Mouse (Mus musculus) heart, embryonic 15.5 days (tissue): Measurements from ENCODE around the gene Calcb. TPM values are rescaled to one million over a fixed set of nuclear protein-coding genes. Genes with fewer than 3 reads are reported as not detected.
"Not testable (repeated sequence)": the region's sequence is repeated elsewhere in the genome, so short reads cannot be mapped to it uniquely, and the experiment has no call there.

ENCODE experiments used
- ATAC-seq: fragments of 200-750 bp; cut with Nextera tagmentation; replicated peaks from 2 replicates; pipeline ENCODE4 v1.8.0; 2017; ENCODE audit warnings: low read depth, moderate TSS enrichment; ENCODE audit not compliant: insufficient number of reproducible peaks, insufficient read depth, low FRiP score
- H3K27ac ChIP-seq: fragments of 300-500 bp; sonication (generic); 2 replicates; pipeline ENCODE4 v1.5.1; 2015; ENCODE audit warnings: mild to moderate bottlenecking, inconsistent platforms
- H3K27me3 ChIP-seq: fragments of 300-500 bp; sonication (generic); 2 replicates; pipeline ENCODE4 v1.6.1; 2015; ENCODE audit warnings: inconsistent platforms
- H3K36me3 ChIP-seq: fragments of 300-500 bp; sonication (generic); 2 replicates; pipeline ENCODE4 v1.6.1; 2015; ENCODE audit warnings: mild to moderate bottlenecking, inconsistent platforms
- H3K4me1 ChIP-seq: fragments of 300-500 bp; sonication (generic); replicated peaks from 2 replicates; pipeline ENCODE4 v1.6.1; 2015; ENCODE audit warnings: inconsistent platforms
- H3K4me2 ChIP-seq: fragments of 300-500 bp; sonication (generic); 2 replicates; pipeline ENCODE4 v1.6.1; 2015; ENCODE audit warnings: inconsistent platforms, mild to moderate bottlenecking, moderate library complexity
- H3K4me3 ChIP-seq: fragments of 300-500 bp; sonication (generic); 2 replicates; pipeline ENCODE4 v1.5.1; 2015; ENCODE audit warnings: mild to moderate bottlenecking, inconsistent platforms
- H3K9ac ChIP-seq: fragments of 300-500 bp; sonication (generic); 2 replicates; pipeline ENCODE4 v1.6.1; 2015; ENCODE audit warnings: mild to moderate bottlenecking, inconsistent platforms
- H3K9me3 ChIP-seq: fragments of 300-500 bp; sonication (generic); replicated peaks from 2 replicates; pipeline ENCODE4 v1.6.1; 2016; ENCODE audit warnings: inconsistent platforms
- WGBS: fragments of 180-500 bp; shearing (Covaris S2); methylation state at CpG from one replicate; pipeline ENCODE4 v1.1.7; 2015; ENCODE audit warnings: mixed read lengths; 5-methylcytosine and 5-hydroxymethylcytosine counted together
- polyA plus RNA-seq: library from polyadenylated mRNA; unstranded; fragments of >200 nt; fragmentation: Nextera tagmentation; extraction: Ambion mirVana; gene quantifications from 2 replicates; pipeline ENCODE4 v1.2.1, GENCODE M21; 2015

Calcb gene
- polyA plus RNA-seq, 1 experiment from 2014 or later = 0.30 TPM

- not testable (repeated sequence) for H3K36me3 ChIP-seq, H3K27ac ChIP-seq, H3K4me1 ChIP-seq, H3K27me3 ChIP-seq, H3K9ac ChIP-seq, H3K4me3 ChIP-seq, H3K4me2 ChIP-seq, H3K9me3 ChIP-seq, ATAC-seq
- WGBS = 29% methylated on average over 4 of the region's 4 CpGs
Observed at GRCm38 (mm10) chr7:114731700-114732099, 13.3 kb downstream of the Calcb start.

- no peaks in the 10 kb centered on the region for H3K4me1 ChIP-seq
- H3K36me3 ChIP-seq = no peaks in the 10 kb centered on the region
- H3K27me3 ChIP-seq = no peaks in the 10 kb centered on the region
- H3K27ac ChIP-seq = no peak overlapping the region
- no peaks in the 10 kb centered on the region for H3K9me3 ChIP-seq
- no peak overlapping the region for H3K4me3 ChIP-seq
- no peak overlapping the region for H3K4me2 ChIP-seq
- 80% methylated on average over 5 of the region's 5 CpGs for WGBS
- no peak overlapping the region for H3K9ac ChIP-seq
- no peak for ATAC-seq
Observed at GRCm38 (mm10) chr7:114736256-114736655, 17.8 kb downstream of the Calcb start.

DNA sequence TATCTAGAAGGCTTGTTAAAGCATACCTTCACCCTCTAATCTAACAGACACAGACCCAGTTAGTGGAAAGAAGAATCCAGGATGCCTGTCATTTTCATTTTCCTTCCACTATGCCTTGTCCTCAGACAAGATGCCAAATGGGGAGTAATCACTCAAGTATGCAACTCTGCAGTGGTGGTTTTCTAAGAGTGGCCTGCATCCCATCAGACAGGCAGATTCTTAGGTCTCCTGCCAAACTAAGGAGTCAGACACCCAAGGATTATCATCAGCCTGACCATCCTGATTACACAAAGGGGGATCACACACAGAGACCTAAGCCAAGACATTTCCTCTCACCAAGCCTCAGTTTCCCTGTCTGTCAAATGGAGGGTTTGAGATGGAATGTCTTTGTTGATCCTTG is 19.7 kb downstream of the Calcb start:
- Histone ChIP-seq H3K4me1 (no peaks in the 10 kb centered on the region), H3K36me3 (no peaks in the 10 kb centered on the region), H3K4me3 (no peak overlapping the region), H3K9ac (no peak overlapping the region), H3K4me2 (no peak overlapping the region), H3K27ac (no peak overlapping the region), H3K27me3 (no peaks in the 10 kb centered on the region), H3K9me3 (no peaks in the 10 kb centered on the region)
- ATAC-seq = no peak

GRCm38 (mm10) chr7:114740360-114741165 is 22.1 kb downstream of the Calcb start:
- WGBS = 45% methylated on average over 6 of the region's 6 CpGs

DNA sequence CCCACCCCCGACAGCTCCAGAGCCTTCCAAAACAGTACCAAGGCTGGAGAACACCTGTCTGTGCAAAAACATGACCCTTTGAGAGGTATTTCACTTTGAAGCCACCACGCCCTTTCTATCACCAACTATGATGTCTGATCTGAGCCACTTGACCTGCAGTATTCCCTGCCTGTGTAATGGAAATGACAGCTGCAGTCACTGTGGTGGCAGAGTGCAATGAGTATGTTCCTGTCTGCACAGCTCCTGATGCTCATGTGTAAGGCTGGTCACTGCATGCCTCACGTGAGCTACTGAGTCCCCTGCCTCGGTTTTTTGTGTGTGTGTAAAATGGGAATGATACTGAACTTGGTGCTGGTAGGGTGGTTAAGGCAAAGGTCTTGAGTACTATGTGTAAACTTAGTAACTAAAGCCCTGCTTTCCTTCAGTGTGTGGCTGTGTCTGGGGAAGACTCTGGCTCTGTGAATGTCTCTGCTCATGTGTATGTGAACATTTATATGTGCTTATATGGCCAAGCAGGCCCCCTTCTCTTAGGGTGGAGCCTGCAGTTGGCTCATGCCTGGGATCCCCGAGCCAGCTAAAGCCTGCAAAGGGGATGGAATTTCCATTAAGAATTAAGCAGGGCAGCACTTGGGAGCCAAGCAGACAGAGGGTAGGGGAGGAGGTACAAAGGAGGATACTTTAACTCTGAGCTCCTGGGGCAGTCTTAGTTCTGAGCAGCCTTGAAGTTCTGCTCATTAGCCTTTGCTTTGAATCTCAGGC is 24.8 kb downstream of the Calcb start, which contains the start of gene Insc:
TSS of gene Insc (plus strand) at position 673 of the 759 bp plus-strand sequence.
- Histone ChIP-seq H3K9me3 (no peaks in the 10 kb centered on the region), H3K4me2 (no peak within 1 kb of the TSS), H3K27ac (no peak within 1 kb of the TSS), H3K4me3 (no peak within 1 kb of the TSS), H3K9ac (no peak within 1 kb of the TSS), H3K36me3 (no peaks in the 10 kb centered on the region), H3K27me3 (peaks cover 14% of the 10 kb centered on the region), H3K4me1 (peaks cover 12% of the 10 kb centered on the region)
- 67% methylated on average over 5 of the region's 5 CpGs for WGBS
- ATAC-seq = no peak

More at GRCm38 (mm10) chr7:114740360-114741165, 22.1 kb downstream of the Calcb start:
- Histone ChIP-seq H3K4me3 (no peak overlapping the region), H3K36me3 (no peaks in the 10 kb centered on the region), H3K4me1 (peaks cover 10% of the 10 kb centered on the region), H3K27me3 (peaks cover 1% of the 10 kb centered on the region; the same call in 1 of the 2 replicates), H3K9ac (no peak overlapping the region), H3K4me2 (no peak overlapping the region), H3K9me3 (no peaks in the 10 kb centered on the region), H3K27ac (no peak overlapping the region)
- ATAC-seq = no peak

DNA sequence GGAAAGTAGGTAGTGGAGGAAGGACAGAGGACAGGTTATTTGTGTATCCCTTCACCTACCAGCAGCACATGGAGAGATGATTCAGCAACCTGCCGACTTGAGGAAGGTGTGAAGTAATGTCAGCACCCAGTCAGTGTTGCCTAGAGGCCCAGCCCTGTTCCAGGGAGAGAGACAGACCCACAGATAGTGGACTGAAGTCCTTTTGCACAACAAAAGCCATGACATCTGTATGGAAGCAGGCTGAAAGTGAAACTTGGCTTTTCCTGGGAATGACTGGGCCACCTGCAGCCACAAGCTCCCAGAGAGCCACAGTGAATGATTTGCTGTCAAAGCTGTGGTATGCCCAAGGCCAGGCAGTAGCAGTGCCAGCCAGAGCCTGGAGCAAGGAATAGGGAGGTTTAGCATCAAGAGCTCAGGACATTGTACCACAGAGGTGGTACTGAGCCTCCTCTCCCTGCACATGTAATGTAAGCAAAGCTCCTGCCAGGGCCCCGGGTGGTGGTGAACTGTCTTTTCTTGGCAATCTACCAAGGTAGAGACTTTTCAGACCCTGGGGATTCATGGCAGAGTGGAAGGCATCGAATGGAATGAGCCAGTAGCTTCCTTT is 26.3 kb downstream of the Calcb start:
- Histone ChIP-seq H3K9ac (no peak overlapping the region), H3K4me2 (no peak overlapping the region), H3K4me1 (peaks cover 12% of the 10 kb centered on the region), H3K9me3 (no peaks in the 10 kb centered on the region), H3K4me3 (no peak overlapping the region), H3K36me3 (no peaks in the 10 kb centered on the region), H3K27ac (no peak overlapping the region), H3K27me3 (peaks cover 14% of the 10 kb centered on the region)
- ATAC-seq = no peak
- WGBS = 33% methylated on average over 3 of the region's 3 CpGs

GRCm38 (mm10) chr7:114745481-114746271 is 27.2 kb downstream of the Calcb start:
- H3K9ac ChIP-seq = peak overlapping the region; percentile 44
- H3K4me1 ChIP-seq = peaks cover 12% of the 10 kb centered on the region
- peak; percentile 37; the same call in 1 of the 2 replicates for ATAC-seq
- peak overlapping the region; percentile 84 for H3K4me2 ChIP-seq
- H3K36me3 ChIP-seq = no peaks in the 10 kb centered on the region
- H3K27me3 ChIP-seq = peaks cover 14% of the 10 kb centered on the region
- H3K9me3 ChIP-seq = no peaks in the 10 kb centered on the region
- 5% methylated on average over 34 of the region's 34 CpGs for WGBS
- H3K4me3 ChIP-seq = peak overlapping the region; percentile 48
- H3K27ac ChIP-seq = no peak overlapping the region

- Histone ChIP-seq H3K9me3 (no peaks in the 10 kb centered on the region), H3K9ac (no peak overlapping the region), H3K4me1 (peaks cover 12% of the 10 kb centered on the region), H3K27me3 (peaks cover 14% of the 10 kb centered on the region), H3K4me2 (no peak overlapping the region), H3K4me3 (no peak overlapping the region), H3K36me3 (no peaks in the 10 kb centered on the region), H3K27ac (no peak overlapping the region)
- ATAC-seq = no peak
- 73% methylated on average over 3 of the region's 3 CpGs for WGBS
Observed at GRCm38 (mm10) chr7:114747596-114747995, 29.2 kb downstream of the Calcb start.

GRCm38 (mm10) chr7:114748239-114748638 is 29.8 kb downstream of the Calcb start:
- WGBS = 61% methylated on average over 4 of the region's 4 CpGs
- Histone ChIP-seq H3K4me1 (peaks cover 12% of the 10 kb centered on the region), H3K27ac (no peak overlapping the region), H3K36me3 (no peaks in the 10 kb centered on the region), H3K4me3 (no peak overlapping the region), H3K9ac (no peak overlapping the region), H3K4me2 (no peak overlapping the region), H3K27me3 (peaks cover 14% of the 10 kb centered on the region), H3K9me3 (no peaks in the 10 kb centered on the region)
- ATAC-seq = no peak

- H3K4me1 ChIP-seq = no peaks in the 10 kb centered on the region
- H3K9me3 ChIP-seq = no peaks in the 10 kb centered on the region
- H3K27me3 ChIP-seq = no peaks in the 10 kb centered on the region
- no peak overlapping the region for H3K4me2 ChIP-seq
- H3K4me3 ChIP-seq = no peak overlapping the region
- 74% methylated on average over 2 of the region's 2 CpGs for WGBS
- H3K27ac ChIP-seq = no peak overlapping the region
- H3K36me3 ChIP-seq = no peaks in the 10 kb centered on the region
- no peak overlapping the region for H3K9ac ChIP-seq
- no peak for ATAC-seq
Observed at GRCm38 (mm10) chr7:114753471-114753870, 35.0 kb downstream of the Calcb start.

DNA sequence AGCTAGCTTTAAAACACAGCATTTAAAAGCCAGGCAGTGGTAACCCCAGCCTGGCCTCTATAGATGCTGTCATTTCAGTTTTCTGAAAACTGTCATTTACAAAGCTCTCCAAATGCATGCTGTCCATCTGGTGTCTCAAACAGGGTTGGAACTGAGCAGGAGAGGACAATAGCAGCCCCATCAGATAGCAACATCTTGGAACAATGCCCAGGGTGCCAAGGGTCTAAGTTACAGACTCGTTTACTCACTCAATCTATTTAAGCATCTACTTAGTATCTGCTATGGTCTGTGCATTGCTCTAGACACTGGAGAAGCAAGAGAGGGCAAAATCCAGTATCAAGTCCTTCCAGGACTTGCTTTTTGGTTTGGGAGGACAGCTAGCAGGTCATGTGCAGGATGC is 35.8 kb downstream of the Calcb start:
- H3K4me1 ChIP-seq = no peaks in the 10 kb centered on the region
- ATAC-seq = no peak
- H3K36me3 ChIP-seq = no peaks in the 10 kb centered on the region
- no peak overlapping the region for H3K9ac ChIP-seq
- no peaks in the 10 kb centered on the region for H3K9me3 ChIP-seq
- H3K4me2 ChIP-seq = no peak overlapping the region
- WGBS = 26% methylated on average over 1 of the region's 1 CpGs
- no peak overlapping the region for H3K27ac ChIP-seq
- no peak overlapping the region for H3K4me3 ChIP-seq
- H3K27me3 ChIP-seq = no peaks in the 10 kb centered on the region
